Mouse (Mus musculus) CH12.LX (cell line): Measurements from ENCODE around the gene Wdr62.

Experiments
- CTCF ChIP-seq, 2 experiments: IDR thresholded peaks in 1 of 2; conservative IDR thresholded peaks in 1 of 2; 2 replicates each; pipeline ENCODE4 v1.5.1; 2011 to 2012; ENCODE audit warnings: low read depth in 2 of 2, low read length in 2 of 2, improper control_type of control experiment in 1 of 2, inconsistent platforms in 1 of 2, mild to moderate bottlenecking in 1 of 2, moderate library complexity in 1 of 2
- ELF1 ChIP-seq: IDR thresholded peaks from 2 replicates; pipeline ENCODE4 v1.6.1; 2014; ENCODE audit warnings: low read depth, mild to moderate bottlenecking, inconsistent platforms, low read length, improper control_type of control experiment
- MYC ChIP-seq: IDR thresholded peaks from 2 replicates; pipeline ENCODE4 v1.6.1; 2011; ENCODE audit warnings: low read depth, mild to moderate bottlenecking, improper control_type of control experiment, low read length
- SIN3A ChIP-seq: IDR thresholded peaks from 2 replicates; pipeline ENCODE4 v1.6.1; 2012; ENCODE audit warnings: low read length, improper control_type of control experiment, inconsistent platforms
- TCF12 ChIP-seq: IDR thresholded peaks from 2 replicates; pipeline ENCODE4 v1.6.1; 2014; ENCODE audit warnings: low read depth, mild to moderate bottlenecking, inconsistent platforms, low read length, improper control_type of control experiment
- ZNF384 ChIP-seq: IDR thresholded peaks from 2 replicates; pipeline ENCODE4 v1.6.1; 2012; ENCODE audit warnings: low read depth, low read length, improper control_type of control experiment, inconsistent platforms

DNA sequence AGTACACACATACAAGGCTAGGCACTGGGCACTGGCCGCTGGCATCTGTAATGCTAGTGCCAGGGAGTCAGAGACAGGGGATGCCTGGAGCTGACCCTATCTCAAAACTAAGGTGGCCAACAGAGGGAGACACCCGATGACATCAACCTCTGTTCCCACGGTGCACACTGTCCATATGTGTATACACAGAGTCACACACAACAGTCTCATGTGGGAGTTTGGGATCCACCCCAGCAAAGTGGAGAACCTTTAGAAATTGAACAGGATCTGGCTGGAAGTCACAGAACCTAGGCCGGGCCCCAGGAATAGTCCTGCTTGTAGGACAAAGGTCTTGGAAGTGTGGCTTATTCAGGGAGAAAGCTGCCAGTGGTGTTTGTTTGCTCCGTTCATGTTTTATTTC lies 14.1 kb upstream of the Wdr62 start:
- TF ChIP-seq ZNF384, result no peak
- TF ChIP-seq CTCF (conservative IDR thresholded peaks at IDR 0.05 in 1 of 2, IDR thresholded peaks at IDR 0.05 in 1 of 2; ENCODE audit: low read depth in 2 of 2, low read length in 2 of 2), result no peak
- TF ChIP-seq ELF1, result no peak
- no peak for TF ChIP-seq TCF12
- no peak for TF ChIP-seq SIN3A
- TF ChIP-seq MYC, result no peak
